Mouse (Mus musculus) small intestine, adult 2 months (tissue): ENCODE measurements around the gene 0610030E20Rik. TPM values are rescaled to one million over a fixed set of nuclear protein-coding genes. Genes with fewer than 3 reads are reported as not detected.

Experiments
- H3K27ac ChIP-seq: fragments of 200-500 bp; 2 replicates; pipeline ENCODE4 v1.5.1; 2012; ENCODE audit warnings: low read depth, low read length, control low read depth, inconsistent platforms; ENCODE audit not compliant: insufficient read depth
- H3K27me3 ChIP-seq: fragments of 200-500 bp; 2 replicates; pipeline ENCODE4 v1.6.1; 2012; ENCODE audit warnings: mild to moderate bottlenecking, moderate library complexity, low read length, inconsistent platforms; ENCODE audit not compliant: control insufficient read depth, insufficient read depth
- H3K36me3 ChIP-seq: fragments of 200-500 bp; 2 replicates; pipeline ENCODE4 v1.6.1; 2012; ENCODE audit warnings: mild to moderate bottlenecking, low read length, control low read depth, inconsistent platforms; ENCODE audit not compliant: control insufficient read depth, insufficient read depth
- H3K4me1 ChIP-seq: fragments of 200-500 bp; 2 replicates; pipeline ENCODE4 v1.6.1; 2012; ENCODE audit warnings: low read length, inconsistent platforms, mixed read lengths; ENCODE audit not compliant: control insufficient read depth, insufficient read depth, insufficient read length
- H3K4me3 ChIP-seq: fragments of 200-500 bp; 2 replicates; pipeline ENCODE4 v1.5.1; 2012; ENCODE audit warnings: low read depth, mild to moderate bottlenecking, control low read depth, inconsistent platforms, low read length, moderate library complexity
- CTCF ChIP-seq: fragments of 200-500 bp; IDR thresholded peaks from 2 replicates; pipeline ENCODE4 v1.5.1; 2012; ENCODE audit warnings: low read depth, mild to moderate bottlenecking, control low read depth, inconsistent platforms, low read length, moderate library complexity, mixed read lengths; ENCODE audit not compliant: insufficient replicate concordance, insufficient read length; ENCODE audit errors: extremely low read depth
- POLR2A ChIP-seq: fragments of 200-500 bp; IDR thresholded peaks from 2 replicates; pipeline ENCODE4 v1.6.1; 2012; ENCODE audit warnings: low read depth, mild to moderate bottlenecking, control low read depth, inconsistent platforms, low read length, moderate library complexity
- WGBS: fragments of 180-500 bp; shearing (Covaris S2); methylation state at CpG from one replicate; pipeline ENCODE4 v1.1.7; 2018; 5-methylcytosine and 5-hydroxymethylcytosine counted together
- polyA plus RNA-seq: library from polyadenylated mRNA; depleted of rRNA; stranded (reverse); fragments of >200 nt; gene quantifications from 2 replicates; pipeline ENCODE4 v1.2.3, GENCODE M21; 2012

The 0610030E20Rik gene
- polyA plus RNA-seq, 1 experiment: 12.7 TPM

- Histone ChIP-seq H3K27ac (no peak overlapping the region), H3K27me3 (no peaks in the 10 kb centered on the region), H3K4me3 (no peak overlapping the region), H3K36me3 (peaks cover 21% of the 10 kb centered on the region), H3K4me1 (peaks cover 4% of the 10 kb centered on the region; the same call in 1 of the 2 replicates)
- 90% methylated on average over 3 of the region's 3 CpGs for WGBS
- TF ChIP-seq POLR2A: no peak
- no peak for TF ChIP-seq CTCF
These were observed 40.7 kb downstream of the 0610030E20Rik start for GRCm38 (mm10) chr6:72387816-72388215.

- no peaks in the 10 kb centered on the region for H3K27me3 ChIP-seq
- 77% methylated on average over 10 of the region's 10 CpGs for WGBS
- peaks cover 4% of the 10 kb centered on the region; the same call in 1 of the 2 replicates for H3K4me1 ChIP-seq
- H3K36me3 ChIP-seq: peaks cover 21% of the 10 kb centered on the region
- no peak overlapping the region for H3K4me3 ChIP-seq
- H3K27ac ChIP-seq: no peak overlapping the region
- TF ChIP-seq CTCF (no peak), POLR2A (no peak)
These were observed 41.1 kb downstream of the 0610030E20Rik start for GRCm38 (mm10) chr6:72388266-72388665.

GRCm38 (mm10) chr6:72388791-72389329 is 41.7 kb downstream of the 0610030E20Rik start:
- peak overlapping the region; percentile 79 for H3K4me3 ChIP-seq
- H3K27me3 ChIP-seq: no peaks in the 10 kb centered on the region
- H3K36me3 ChIP-seq: peaks cover 21% of the 10 kb centered on the region
- 72% methylated on average over 6 of the region's 6 CpGs for WGBS
- peaks cover 4% of the 10 kb centered on the region; the same call in 1 of the 2 replicates for H3K4me1 ChIP-seq
- no peak for TF ChIP-seq POLR2A
- TF ChIP-seq CTCF: no peak
- 0 out of 2 replicates have a peak overlapping the region, but pooled peaks have one; percentile 98 for H3K27ac ChIP-seq

GRCm38 (mm10) chr6:72389471-72389940 is 42.4 kb downstream of the 0610030E20Rik start:
- Histone ChIP-seq H3K4me3 (peak overlapping the region; percentile 79), H3K27ac (peak overlapping the region; percentile 98), H3K4me1 (peaks cover 4% of the 10 kb centered on the region; the same call in 1 of the 2 replicates), H3K36me3 (peaks cover 21% of the 10 kb centered on the region), H3K27me3 (no peaks in the 10 kb centered on the region)
- 1% methylated on average over 13 of the region's 13 CpGs for WGBS
- TF ChIP-seq CTCF (no peak), POLR2A (no peak)

- H3K4me3 ChIP-seq: peak within 1 kb of the TSS; percentile 79
- H3K27me3 ChIP-seq: no peaks in the 10 kb centered on the region
- TF ChIP-seq CTCF (peak; percentile 43; the same call in 1 of the 2 replicates), POLR2A (peak; percentile 39; the same call in 1 of the 2 replicates)
- H3K4me1 ChIP-seq: peaks cover 4% of the 10 kb centered on the region; the same call in 1 of the 2 replicates
- peaks cover 17% of the 10 kb centered on the region for H3K36me3 ChIP-seq
- WGBS: under 1% methylated on average over 33 of the region's 33 CpGs
- peak within 1 kb of the TSS; percentile 98 for H3K27ac ChIP-seq
These were observed 43.0 kb downstream of the 0610030E20Rik start, which contains the start of gene Vamp8 for GRCm38 (mm10) chr6:72389941-72390771. Gene Vamp8 (minus strand): TSS chr6:72390703.

GRCm38 (mm10) chr6:72390795-72391521 is 43.8 kb downstream of the 0610030E20Rik start:
- Histone ChIP-seq H3K36me3 (peaks cover 12% of the 10 kb centered on the region), H3K4me1 (peaks cover 4% of the 10 kb centered on the region; the same call in 1 of the 2 replicates), H3K27me3 (no peaks in the 10 kb centered on the region), H3K27ac (peak overlapping the region; percentile 98), H3K4me3 (peak overlapping the region; percentile 79)
- no peak for TF ChIP-seq CTCF
- TF ChIP-seq POLR2A: no peak
- WGBS: 20% methylated on average over 12 of the region's 12 CpGs
